Mouse (Mus musculus) forebrain, embryonic 16.5 days (tissue): ENCODE measurements around the gene 4933430I17Rik. TPM values are rescaled to one million over a fixed set of nuclear protein-coding genes. Genes with fewer than 3 reads are reported as not detected.

Experiments used
- polyA plus RNA-seq: library from polyadenylated mRNA; unstranded; fragments of >200 nt; fragmentation: Nextera tagmentation; extraction: Ambion mirVana; gene quantifications from 2 replicates; pipeline ENCODE4 v1.2.1, GENCODE M21; 2015

The 4933430I17Rik gene
- polyA plus RNA-seq, 1 experiment from 2014 or later = 0.61 TPM

Other genes with a start within 250 kb of the 4933430I17Rik start
- gene Fkbp15, start 164.8 kb upstream of the 4933430I17Rik start, polyA plus RNA-seq = 23.5 and 24.0 TPM in 2 replicates
- gene Slc31a1, start 164.6 kb upstream of the 4933430I17Rik start, polyA plus RNA-seq = 39.6 and 43.2 TPM in 2 replicates
- 99.8 and 104 TPM in 2 replicates for gene Cdc26, start 116.7 kb upstream of the 4933430I17Rik start, polyA plus RNA-seq
- gene Prpf4, start 116.6 kb upstream of the 4933430I17Rik start, polyA plus RNA-seq = 17.0 and 18.7 TPM in 2 replicates
- gene Rnf183, start 90.1 kb upstream of the 4933430I17Rik start, polyA plus RNA-seq = not detected in 2 replicates
- gene Wdr31, start 54.5 kb upstream of the 4933430I17Rik start, polyA plus RNA-seq = 9.8 and 13.8 TPM in 2 replicates
- gene Bspry, start 45.3 kb upstream of the 4933430I17Rik start, polyA plus RNA-seq = 0.62 and 0.71 TPM in 2 replicates
- gene Hdhd3, start 21.9 kb upstream of the 4933430I17Rik start, polyA plus RNA-seq = 9.7 and 10.8 TPM in 2 replicates
- gene Alad, start 5.5 kb upstream of the 4933430I17Rik start, polyA plus RNA-seq = 67.7 and 68.4 TPM in 2 replicates
- 81.6 and 92.0 TPM in 2 replicates for gene Pole3, start 301 bp upstream of the 4933430I17Rik start, polyA plus RNA-seq
- 44.8 and 50.4 TPM in 2 replicates for gene Rgs3, start 34.5 kb downstream of the 4933430I17Rik start, polyA plus RNA-seq